Mouse (Mus musculus): ENCODE results near the gene Tulp3. TPM values are rescaled to one million over a fixed set of nuclear protein-coding genes. Genes with fewer than 3 reads are reported as not detected.
"Not testable (repeated sequence)": the region's sequence is repeated elsewhere in the genome, so short reads cannot be mapped to it uniquely, and the experiment has no call there.

Tulp3 gene
- total RNA-seq, 2 experiments from 2014 or later: 0.84 to 3.0 TPM

DNA sequence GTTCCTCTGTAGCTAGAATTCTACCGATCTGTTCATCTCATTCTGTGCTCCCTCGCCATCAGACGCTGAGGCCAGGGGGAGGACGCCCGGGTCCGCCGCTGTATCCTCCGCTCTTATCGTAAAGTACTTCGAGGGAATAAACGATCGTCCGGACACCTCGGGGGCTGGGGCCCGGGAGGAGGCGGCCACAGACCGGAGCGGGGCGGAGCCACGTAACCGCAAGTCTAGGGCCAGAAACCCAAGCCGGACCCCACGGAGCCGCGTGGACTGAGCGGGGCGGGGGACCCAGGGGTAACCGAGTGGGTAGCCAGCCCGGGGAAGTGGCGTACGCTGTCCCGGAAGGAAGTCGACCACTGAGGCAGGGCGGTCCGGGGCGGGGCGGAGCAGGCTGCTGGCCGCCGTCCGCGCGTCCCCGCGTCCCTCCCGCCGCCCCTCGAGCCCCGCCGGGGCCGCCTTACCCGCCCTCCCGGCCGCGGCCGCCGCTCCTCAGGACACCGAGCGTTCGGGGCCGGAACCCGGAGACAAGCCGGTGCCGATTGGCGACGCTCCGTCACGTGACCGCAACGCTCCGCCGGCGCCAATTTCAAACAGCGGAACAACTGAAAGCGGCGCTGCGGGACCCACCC is 6.8 kb upstream of the Tulp3 start, which contains the start of the genes Rhno1 and Foxm1:
TSS of gene Rhno1 (minus strand) at position 531 of the 626 bp plus-strand sequence.
TSS of gene Foxm1 (plus strand) at position 587 of the 626 bp plus-strand sequence.
- peak; percentile 83 for ATAC-seq (replicated peaks; ENCODE audit: low FRiP score, poor library complexity, severe bottlenecking)

DNA sequence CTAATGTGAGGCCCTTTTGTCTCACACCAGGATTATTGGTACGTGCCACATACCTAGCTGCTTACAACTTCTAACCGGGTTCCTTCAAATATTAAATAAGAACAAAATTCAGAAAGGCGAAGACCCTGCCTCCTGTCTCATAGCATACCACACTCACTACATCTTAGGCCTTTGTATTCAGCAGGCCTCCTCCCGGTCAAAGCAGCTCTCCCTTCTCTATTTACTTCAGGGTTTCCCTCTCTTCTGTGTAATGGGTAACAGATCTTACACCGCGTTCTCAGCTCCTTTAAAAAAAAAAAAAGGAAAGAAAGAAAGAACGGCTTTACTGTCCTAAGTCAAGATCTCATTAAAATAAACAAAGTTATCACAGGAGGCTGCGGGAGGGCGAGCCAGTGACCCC is 6.2 kb upstream of the Tulp3 start:
- peak; percentile 28; the same call in 1 of the 2 replicates for ATAC-seq (replicated peaks; ENCODE audit: low FRiP score, poor library complexity, severe bottlenecking)

DNA sequence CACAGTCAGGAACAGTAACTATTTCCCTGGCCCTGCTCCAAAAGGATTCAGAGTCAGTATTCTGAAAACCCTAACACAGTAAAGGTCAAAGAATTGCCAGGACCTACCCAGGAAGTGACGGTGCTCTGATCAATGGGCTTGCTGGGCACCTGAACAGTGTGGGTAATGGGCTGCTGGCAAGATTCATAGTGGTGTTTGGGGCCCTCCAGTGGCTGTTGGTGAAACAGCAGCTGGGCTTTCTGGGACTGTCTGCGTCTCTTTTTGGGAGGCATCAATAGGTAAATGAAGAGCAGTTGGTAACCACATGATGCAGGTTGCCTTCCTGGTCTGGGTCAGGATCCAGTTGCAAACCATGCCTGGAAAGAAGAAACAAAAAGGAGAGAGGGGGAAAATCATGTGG is 3.3 kb upstream of the Tulp3 start:
- no peak for ATAC-seq (replicated peaks; ENCODE audit: low FRiP score, poor library complexity, severe bottlenecking)

DNA sequence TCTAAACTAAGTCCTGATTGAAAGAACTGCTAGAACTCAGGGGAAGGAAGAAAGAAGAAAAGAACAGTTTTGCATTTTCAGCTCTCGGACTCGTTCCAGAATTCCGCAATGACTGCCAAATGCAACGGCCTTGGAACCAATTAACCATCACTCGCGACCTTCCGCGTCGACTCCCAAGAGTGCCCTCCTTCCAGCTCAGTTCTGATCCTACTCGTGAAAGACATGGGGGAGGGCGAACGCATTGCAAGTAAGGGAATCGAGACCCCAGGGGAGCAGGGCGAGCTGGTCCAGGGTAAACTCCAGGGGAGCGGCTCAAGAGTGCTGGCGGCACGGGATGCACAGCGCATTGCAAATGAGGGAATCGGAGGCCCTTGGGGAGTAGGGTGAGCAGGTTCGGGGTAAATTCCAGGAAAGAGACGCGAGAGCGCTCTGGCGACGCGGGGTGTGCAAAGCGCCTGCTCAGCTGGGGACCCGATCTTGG is 410 bp downstream of the Tulp3 start:
- ATAC-seq (replicated peaks; ENCODE audit: low FRiP score, poor library complexity, severe bottlenecking): no peak

DNA sequence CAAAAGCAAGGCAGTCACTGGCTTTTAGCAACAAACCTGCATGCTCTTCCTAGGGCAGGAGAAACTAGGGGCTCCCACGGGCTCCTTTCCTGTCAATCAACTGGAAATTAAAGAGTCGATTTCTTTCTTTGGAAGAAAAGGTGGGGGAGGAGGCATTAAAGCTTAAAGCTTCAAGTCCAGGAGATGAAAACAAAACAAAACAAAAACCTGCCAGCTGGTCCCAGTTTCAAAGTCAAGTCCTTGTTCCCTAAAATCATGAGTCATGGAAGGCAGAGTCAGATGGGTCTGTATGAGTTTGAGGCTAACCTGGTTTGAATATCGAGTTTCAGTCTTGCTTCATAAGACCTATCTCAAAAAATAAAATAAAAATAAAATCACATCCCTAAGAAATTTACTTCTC is 1.5 kb downstream of the Tulp3 start:
- ATAC-seq (replicated peaks; ENCODE audit: low FRiP score, poor library complexity, severe bottlenecking): no peak

DNA sequence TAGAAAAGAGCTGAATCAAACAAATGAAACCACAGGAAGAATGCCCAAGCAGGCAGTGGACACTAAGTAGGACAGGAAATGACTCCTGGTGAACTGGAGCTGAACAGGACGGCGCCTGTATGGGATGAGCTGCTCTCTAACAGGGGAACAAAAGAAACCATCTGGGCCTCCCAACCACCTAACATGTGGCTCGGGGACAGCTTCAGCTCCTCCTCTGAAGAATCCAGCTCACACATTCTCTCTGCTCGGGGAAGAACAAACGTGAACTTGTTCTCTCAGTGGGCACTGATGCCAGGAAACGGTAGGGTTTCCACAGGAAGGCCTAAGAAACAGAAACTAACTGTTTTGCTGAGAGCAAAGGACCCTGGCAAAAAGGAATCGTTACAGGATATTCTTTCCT is 5.9 kb downstream of the Tulp3 start:
- no peak for ATAC-seq (replicated peaks; ENCODE audit: low FRiP score, poor library complexity, severe bottlenecking)

DNA sequence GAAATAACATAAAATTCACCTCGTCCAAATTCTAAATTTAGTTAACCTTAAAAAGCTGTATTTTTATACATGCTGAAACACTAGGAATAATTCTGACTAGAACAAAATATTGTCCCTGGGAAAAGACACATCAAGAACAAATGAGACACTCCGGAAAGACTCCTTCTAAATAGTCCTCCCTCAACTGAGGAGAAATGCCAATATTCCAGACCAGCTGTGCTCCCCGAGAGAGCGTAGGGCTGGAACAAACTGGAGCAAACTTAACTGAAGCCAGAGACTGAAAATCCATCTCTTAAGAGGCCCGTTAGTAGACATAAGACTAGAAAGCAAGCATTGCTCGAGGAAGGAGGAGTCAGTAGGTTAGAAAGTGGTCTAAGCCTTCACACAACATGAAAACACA is 8.9 kb downstream of the Tulp3 start:
- no peak for ATAC-seq (replicated peaks; ENCODE audit: low FRiP score, poor library complexity, severe bottlenecking)

DNA sequence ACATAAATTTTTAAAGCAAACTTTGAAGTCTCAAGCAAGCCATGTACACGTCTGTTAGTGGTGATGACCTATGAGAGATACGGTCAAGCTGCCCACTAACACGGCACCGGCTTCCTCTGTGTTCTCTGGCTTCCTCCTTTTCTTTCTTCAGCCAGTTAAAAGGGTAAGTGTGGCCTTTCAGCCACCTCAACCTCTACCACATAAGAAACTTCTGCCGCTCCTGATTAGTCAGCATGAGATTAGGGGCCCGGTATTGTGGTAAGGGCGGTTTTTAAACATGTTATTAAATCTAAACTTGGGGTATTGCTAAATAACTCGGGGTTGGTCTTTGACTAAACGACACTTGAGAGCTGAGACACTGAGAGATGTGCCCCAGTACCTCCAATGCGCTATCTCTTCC is 10.0 kb downstream of the Tulp3 start:
- ATAC-seq (replicated peaks; ENCODE audit: low FRiP score, poor library complexity, severe bottlenecking): no peak

DNA sequence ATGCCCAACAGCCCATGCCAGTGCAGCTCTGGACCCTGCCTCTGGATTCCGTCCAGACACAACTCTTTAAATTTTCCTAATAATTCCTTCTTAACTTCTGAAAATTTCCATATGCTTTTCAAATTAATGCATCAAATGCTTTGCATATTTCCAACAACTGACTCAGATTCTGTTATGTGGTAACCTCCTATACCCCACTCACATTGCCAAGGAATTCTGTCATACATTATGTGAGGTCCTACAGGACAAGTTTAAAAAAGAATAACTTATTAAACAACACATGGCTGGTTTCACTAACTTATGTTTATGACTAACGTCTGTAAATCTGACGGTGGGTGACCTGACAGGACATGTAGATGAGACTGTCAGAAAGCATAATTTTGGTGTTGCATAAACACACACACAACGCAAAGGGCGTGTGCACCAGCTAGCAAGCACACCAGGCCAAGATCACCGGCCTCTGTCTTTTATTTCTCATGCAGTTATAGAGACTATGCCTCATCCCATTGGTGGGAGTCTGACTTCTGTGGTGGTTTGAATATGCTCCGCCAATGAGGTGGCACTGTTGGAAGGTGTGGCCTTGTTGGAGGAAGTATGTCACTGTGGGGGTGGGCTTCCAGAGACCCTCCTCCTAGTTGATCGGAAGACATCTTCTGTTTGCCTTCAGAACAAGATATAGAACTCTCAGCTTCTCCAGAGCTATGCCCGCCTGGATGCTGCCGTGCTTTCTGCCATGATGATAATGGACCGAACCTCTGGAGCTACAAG is 13.5 kb downstream of the Tulp3 start:
- ATAC-seq (replicated peaks; ENCODE audit: low FRiP score, poor library complexity, severe bottlenecking): no peak

DNA sequence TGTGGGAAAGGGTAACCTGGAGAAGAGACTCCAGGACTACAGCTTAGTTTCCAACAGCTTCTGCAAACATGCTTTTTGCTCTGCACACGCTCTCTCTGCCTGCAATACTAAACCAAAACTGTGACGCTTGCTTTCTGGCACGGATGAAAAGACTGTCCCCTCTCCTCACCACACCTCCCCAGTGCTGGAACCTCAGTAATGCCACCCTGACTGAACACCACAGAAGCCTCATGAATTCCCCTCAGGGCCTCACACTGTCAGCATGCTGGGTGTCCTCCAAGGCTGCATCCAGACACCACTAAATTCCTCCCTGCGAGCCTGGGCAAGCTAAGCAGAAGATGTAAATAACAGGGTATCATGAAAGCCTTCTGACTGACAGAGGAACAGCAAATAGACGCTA is 16.8 kb downstream of the Tulp3 start:
- no peak for ATAC-seq (replicated peaks; ENCODE audit: low FRiP score, poor library complexity, severe bottlenecking)

DNA sequence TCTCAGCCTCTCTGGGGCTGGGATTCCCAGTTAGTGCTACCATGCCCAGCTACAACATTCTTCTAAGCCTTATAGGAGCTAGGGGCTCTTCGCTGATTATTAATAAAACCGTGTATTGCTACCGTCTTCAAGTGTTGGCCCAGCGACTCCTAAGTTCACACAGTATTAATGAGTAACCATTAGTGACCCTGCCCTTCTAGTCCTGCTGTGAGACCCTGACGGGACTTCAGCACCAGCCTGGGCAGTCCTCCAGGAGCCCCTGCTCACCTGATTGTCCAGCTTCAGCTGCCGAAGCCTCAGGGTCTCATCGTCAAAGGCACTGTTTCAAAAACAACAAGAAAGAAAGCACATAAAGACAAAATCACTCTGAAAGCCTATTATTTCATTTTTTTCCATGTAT is 18.2 kb downstream of the Tulp3 start:
- ATAC-seq (replicated peaks; ENCODE audit: low FRiP score, poor library complexity, severe bottlenecking): no peak

DNA sequence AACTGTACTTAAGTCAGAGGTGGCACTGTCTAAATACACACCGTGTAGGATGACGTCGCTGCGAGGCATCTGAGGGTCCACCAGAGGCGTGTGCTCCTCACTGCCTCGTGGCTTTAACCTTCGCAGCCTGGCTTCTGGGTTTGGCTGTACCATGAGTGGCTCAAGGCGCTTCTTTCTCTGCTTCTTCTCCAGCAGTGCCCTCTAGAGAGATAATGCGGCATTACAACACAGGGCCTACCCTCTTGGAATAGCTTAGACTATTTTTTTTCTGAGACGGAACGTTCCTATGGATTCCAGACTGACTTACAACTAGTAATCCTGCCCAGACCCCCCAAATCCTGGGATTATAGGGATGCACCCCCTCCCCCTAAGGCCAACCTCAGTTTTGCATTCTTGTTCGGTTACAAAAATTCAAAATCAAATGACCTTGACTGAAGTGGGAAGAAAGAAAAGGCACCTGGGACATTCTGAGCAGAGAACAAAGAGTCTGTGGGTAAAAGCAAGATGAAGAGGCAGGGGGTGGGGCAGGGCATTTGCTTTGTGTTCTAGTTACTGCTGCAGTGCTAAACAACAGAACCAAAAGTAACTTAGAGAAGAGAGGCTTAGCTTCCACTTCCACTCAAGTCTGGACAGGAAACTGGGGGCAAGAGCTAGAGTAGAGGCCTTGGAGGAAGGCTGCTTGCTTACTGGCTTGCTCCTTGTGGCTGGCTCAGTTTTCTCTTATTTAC is 21.1 kb downstream of the Tulp3 start:
- no peak for ATAC-seq (replicated peaks; ENCODE audit: low FRiP score, poor library complexity, severe bottlenecking)

DNA sequence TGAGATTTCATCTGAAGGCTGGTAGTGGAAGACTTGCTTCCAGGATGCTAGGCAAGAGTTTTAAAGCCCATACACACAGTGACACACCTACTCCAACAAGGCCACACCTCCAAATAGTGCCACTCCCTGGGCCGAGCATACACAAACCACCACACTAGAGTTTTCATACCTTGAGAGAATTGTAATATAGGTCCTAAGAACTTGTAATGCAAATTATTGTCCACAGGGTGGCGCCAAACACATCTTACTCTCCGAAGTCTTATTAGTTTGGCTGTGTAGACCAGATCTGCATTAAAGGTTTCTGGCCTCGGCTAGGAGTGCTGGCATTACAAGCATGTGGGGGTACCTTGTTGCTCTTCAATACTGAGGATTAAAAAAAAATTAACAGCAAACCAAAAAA is 37.3 kb downstream of the Tulp3 start:
- peak; percentile 59 for ATAC-seq (replicated peaks; ENCODE audit: low FRiP score, poor library complexity, severe bottlenecking)

DNA sequence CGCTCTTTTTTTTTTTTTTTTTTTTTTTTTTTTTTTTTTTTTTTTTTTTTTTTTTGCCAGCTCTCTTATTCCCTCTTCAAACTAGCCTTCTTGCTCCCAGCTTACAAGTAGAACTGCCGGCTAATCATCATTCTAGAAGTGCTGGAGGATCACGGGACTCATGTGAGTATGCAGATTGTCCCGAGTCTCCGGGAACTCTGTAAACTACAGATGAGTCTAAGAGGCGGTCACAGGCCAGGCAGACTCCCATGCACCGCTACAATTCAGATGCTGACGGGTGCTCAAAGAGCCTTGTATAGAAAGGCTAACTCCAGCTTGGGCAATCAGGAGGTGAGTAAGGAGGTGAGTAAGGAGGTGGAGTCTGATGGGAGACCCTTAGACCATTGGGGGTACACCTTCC is 40.1 kb downstream of the Tulp3 start:
- ATAC-seq (replicated peaks; ENCODE audit: low FRiP score, poor library complexity, severe bottlenecking): no peak

DNA sequence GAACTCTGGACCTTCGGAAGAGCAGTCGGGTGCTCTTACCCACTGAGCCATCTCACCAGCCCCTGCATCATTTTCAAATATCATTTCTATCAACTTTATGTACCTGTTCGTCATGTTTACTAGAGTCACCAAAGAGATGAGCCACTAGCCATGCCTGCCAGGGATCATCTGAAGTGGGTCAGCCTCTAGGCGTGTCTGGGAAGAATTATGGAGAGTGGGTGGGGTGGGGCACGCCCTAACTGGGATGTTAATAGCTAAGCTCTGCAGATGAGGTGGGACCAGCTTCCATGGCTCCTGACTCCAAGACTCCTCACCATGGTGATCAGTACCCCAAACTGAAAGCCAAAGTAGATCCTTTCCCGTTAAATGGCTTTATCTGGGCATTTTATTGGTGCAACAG is 40.9 kb downstream of the Tulp3 start:
- no peak for ATAC-seq (replicated peaks; ENCODE audit: low FRiP score, poor library complexity, severe bottlenecking)

DNA sequence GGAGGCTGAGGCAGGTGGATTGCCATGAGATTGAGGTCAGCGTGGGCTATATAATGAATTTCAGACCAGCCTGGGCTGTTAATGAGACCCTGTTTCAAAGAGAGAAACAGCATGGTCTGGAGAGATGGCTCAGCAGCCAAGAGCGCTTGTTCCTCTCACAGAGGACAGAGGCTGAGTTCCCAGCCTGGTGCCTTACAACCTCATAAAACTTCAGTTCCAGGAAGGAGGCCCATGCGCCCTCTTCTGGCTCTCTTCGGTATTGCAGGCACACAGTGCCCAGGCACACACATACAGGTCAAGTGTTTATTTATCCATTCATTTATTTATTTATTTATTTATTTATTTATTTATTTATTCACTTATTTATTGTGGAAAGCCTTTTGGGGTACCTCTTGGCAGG is 47.3 kb downstream of the Tulp3 start:
- peak; percentile 68; the same call in 1 of the 2 replicates for ATAC-seq (replicated peaks; ENCODE audit: low FRiP score, poor library complexity, severe bottlenecking)

DNA sequence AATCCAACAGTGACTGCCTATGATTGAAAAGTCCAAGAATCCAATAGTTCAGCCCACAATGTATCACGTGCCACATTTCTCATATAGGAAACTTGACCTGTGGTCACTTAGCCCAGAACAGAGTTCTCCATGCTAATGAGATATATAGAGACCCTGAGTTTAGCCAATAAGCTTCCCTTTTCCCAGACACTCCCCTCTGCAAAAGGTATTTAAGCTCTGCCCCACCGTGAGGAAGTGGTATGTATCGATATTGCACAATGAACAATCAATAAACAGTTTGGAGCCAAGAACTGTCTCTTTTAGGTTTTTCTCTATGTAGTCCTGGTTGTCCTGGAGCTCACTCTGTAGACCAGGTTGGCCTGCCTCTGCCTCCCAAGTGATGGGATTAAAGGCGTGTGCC is 50.9 kb downstream of the Tulp3 start:
- no peak for ATAC-seq (replicated peaks; ENCODE audit: low FRiP score, poor library complexity, severe bottlenecking)

DNA sequence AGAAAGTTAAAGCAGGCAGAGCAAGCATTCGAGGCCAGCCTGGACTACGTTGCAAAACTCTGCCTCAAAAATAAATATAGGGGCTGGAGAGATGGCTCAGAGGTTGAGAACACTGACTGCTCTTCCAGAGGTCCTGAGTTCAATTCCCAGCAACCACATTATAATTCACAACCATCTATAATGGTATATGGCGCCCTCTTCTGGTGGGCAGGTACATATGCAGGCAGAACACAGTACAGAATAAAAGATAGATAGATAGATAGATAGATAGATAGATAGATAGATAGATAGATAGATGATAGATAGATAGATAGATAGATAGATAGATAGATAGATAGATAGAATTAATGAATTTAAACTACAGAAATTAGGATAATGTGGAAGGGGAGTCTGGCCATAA is 53.0 kb downstream of the Tulp3 start:
- not testable (repeated sequence) for ATAC-seq (replicated peaks; ENCODE audit: low FRiP score, poor library complexity, severe bottlenecking)

DNA sequence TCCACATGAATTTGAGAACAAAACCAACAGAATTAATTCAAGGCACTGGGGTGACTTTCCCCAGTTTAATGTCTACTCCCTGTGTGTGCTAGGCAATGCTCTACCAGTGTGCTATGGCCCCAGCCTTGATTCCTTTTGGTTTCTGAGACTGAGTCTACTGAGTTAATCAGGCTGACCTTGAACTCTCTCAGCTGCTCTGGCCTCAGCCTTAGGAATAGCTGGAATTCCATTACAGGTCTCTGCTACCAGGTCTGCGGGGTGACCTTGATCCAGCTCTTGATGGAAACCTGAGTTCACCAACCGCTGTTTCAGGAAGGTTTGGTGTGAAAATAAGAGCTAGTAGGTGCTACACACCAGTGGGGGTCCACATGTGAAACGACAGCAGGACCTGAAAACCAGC is 53.8 kb downstream of the Tulp3 start:
- ATAC-seq (replicated peaks; ENCODE audit: low FRiP score, poor library complexity, severe bottlenecking): no peak

DNA sequence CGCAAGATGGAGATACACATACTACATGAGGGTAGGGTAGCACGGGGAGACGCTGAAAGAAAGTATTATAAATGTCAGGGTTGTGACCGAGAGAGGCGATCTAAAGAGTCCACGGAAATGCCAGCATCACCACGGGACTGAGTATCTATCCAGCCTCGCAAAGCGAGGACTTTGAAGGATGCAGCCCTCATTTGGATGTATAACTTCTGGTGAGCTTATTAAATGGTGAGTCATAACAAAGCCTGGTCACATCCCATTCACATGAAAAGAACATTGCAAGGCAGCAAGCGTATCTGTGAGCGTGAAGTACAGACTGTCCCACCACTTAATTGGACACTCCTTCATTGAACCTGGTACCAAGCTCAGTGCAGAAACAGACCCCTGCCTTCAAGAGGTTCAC is 54.2 kb downstream of the Tulp3 start:
- ATAC-seq (replicated peaks; ENCODE audit: low FRiP score, poor library complexity, severe bottlenecking): no peak

All from erythroid progenitor cell, adult 5-6 weeks (primary cell).